Mouse (Mus musculus) gastrocnemius, postnatal 10 days (tissue): ENCODE measurements around the gene Cdk20. TPM values are rescaled to one million over a fixed set of nuclear protein-coding genes. Genes with fewer than 3 reads are reported as not detected.
"Not testable (repeated sequence)": the region's sequence is repeated elsewhere in the genome, so short reads cannot be mapped to it uniquely, and the experiment has no call there.

Experiments
- DNase-seq: peaks from one replicate; pipeline ENCODE4 v3.0.0; 2021; ENCODE audit warnings: mixed read lengths
- total RNA-seq, 2 experiments: library from RNA; stranded (reverse); gene quantifications; 2 replicates each; pipeline ENCODE4 v1.2.3; 2021

The Cdk20 gene
- total RNA-seq, 2 experiments from 2014 or later = 3.6 to 3.9 TPM

DNA sequence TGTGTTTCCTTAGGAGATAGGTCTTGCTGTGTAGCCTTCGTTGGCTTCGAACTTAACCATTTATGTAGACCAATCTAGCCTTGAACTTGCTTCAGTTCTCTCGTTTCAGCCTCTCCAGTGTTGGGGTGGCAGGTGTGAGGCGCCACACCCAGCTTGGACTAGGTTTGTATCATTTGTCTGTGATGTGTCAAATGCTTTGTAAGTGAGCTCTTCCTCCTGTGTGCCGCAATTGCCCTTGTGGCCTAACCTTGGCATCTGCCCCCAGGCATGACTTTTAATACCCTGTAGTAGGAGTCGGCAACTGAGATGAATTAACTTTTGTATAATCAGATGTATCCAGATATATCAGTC, 9.5 kb upstream of the Cdk20 start:
- no peak for DNase-seq

DNA sequence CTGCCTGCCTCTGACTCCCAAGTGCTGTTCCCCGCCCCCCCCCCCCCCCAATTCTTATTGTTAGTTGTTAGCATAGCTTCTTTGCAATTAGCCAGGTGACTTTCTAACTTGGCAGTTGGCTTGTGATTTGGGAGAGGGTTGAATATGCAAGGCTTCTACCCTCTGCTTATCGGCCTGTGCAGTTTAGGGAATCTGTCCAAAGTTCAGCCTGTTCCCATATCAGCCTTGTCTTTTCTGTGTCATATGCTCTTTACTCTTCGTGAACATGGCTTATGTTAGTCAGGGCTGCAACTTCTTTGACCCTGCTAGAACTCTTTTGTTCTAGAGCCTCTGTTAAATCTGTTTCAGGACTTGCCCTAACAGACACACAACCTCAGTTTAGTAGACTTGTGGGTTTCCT, 7.8 kb upstream of the Cdk20 start:
- DNase-seq = no peak

DNA sequence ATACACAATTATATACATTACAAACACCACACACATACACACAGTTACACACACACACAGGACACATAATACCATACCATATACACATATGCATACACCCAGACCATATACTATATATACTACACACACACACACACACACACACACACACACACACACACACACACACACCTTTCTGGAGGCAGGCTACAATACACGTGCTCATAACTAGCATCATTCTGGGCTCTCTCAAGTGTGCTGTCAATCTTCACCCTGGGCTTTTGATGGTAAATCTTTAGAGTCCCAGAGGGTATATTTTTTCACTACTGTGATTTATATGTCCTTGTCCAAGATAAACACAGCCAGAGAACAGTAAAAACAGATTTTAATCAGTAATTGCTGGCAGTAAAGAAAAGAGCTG, 6.8 kb upstream of the Cdk20 start:
- DNase-seq = no peak

DNA sequence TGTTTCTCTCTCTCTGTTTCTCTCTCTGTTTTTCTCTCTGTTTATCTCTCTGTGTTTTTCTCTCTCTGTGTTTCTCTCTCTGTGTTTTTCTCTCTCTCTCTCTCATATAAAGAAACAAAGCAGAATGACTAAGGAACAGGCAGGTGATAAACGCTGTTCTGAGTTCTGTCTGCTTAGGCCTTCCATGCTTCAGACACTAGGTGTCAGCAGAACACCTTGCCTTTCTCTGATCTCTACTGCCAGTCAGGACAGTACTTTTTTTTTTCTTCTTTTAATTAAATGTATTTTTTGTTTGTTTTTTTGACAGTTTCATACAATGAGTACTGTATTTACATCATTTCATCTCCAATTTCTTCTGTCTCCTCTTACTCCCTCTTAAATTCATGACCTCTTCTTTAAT, 2.8 kb upstream of the Cdk20 start:
- no peak for DNase-seq

DNA sequence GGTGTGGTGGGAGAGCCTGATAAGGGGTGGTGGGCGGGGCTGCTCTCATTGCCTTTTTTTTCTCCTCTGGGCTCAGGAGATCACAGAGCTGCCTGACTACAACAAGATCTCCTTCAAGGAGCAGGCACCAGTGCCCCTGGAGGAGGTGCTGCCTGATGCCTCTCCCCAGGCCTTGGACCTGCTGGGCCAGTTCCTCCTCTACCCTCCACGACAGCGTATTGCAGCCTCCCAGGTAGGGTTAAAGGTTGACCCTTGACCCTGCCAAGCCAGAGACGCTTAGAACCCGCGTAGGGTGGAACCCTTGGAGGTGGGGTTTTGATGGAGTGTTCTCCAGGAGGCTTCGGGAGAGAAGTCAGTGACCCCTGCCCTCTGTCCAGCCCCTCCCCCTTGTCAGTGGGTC, 5.7 kb downstream of the Cdk20 start:
- DNase-seq = no peak

DNA sequence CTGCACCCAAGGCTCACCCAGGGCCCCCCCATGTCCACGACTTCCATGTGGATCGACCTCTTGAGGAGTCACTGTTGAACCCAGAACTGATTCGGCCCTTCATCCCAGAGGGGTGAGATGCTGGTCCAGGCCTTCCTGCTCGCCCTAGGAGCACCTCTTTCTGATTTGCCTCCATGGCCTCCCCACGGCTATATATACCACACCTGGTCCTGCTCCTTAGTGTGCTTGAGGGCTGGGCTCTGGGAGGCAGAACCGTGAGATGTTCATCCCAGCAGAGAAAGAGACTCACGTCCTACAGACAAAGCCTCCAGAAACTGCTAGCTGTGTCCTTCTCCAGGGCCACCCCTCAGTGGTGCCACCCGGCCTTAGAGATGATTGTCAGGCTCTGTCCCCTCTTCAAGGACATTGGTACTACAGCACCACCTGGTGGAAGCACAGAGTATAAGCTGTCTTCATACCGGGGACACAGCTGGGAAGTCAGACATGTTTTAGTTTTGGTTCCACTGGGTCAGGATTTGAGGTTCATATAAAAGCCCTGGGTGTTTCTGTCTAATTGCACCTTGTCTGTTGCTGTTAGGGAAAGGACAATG, 6.8 kb downstream of the Cdk20 start:
- DNase-seq = peak; percentile 69

DNA sequence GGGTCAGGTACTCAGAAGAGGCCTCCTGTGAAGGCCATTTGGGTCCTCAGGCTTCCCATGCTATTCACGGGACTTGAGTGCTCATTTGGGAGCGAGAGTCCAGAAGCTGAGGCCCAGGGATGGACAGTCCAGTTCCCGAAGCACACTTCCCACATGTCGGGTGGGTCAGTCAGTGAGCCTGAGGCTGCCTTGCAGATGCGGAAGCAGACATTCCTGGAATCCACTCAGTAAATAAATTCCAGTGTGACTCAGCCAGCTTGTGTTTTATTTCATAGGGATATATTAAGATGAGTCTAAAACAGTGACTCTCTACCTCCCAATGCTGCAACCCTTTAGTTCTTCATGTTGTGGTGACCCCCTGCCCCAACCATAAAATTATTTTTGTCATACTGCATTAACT, 7.4 kb downstream of the Cdk20 start:
- DNase-seq = no peak

DNA sequence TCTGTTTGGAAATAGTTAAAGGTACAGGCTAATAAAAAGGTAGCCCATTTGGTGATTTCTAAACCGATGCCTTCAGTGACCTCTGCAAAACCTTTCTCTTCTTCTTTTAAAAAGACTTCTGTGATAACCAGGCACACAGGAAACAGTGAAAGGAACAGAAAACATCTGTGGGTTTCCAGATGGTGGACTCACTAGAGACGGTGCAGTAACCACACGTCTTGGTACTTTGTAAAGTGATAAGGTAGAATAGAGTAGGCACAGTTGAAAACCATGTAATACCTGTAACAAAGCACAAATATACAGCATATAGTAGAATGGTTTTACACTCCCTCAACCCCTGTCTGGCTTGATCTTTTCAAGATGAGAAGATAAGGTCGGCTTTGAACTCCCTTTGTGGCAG, 8.5 kb downstream of the Cdk20 start:
- DNase-seq = no peak

DNA sequence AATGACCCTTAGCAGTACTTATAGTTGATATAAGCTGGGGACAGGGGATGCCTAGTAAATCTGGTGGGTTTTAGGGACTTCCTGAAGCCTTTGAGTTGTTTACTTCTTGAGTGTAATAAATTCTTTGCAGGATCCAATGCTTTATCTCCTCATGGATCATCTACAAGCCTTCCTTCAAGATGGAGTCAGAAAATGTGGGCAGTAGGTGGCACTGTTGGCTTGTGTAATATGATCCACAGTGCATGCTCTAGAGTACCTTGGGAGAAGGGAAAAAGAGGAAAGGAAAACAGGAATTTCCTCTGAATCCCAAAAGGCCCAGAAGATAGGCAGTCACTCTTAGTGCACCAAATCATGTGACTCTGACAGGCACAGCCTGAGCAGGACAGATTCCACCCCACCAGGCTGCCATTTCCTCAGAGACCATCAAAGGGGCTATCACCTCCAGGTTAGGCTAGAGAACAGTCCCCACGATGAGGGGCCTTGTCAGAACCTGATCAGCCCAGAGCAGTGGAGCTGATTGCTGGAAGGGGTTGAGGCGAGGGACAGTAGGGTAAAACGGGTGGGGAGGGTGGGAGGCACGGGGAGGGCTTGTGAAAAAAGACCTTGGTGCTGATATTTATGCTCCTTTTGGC, 11.3 kb downstream of the Cdk20 start:
- DNase-seq = no peak

DNA sequence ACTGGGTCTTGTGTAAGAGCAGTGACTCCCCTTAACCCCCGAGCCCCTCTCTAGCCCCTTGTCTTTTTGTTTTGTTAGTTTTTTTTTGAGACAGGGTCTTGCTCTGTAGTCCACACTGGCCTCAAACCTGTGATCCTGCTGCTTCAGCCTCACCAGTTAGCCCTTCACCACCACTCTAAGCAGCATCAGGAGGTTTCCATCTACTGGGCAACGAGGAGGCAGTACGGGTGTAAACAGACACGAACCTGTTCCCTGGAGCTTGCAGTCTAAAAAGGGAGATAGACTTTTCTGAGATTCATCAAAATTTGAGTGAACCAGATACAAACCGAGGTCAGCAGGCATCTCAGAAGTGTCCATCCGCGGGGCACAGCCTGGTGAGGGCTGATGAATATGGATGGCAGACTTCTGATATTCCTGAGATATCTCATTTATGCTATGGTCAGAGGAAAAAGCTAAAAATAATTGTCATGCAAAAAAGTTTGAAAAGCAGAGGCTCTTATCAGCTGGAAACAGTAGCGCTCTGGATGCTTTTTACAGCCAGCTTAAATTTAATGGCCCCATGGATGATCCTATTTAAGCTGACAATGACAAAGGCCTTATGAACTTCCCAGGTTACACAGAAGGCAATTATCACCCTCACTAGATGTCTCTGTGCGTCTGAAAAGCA, 13.3 kb downstream of the Cdk20 start:
- DNase-seq = no peak

DNA sequence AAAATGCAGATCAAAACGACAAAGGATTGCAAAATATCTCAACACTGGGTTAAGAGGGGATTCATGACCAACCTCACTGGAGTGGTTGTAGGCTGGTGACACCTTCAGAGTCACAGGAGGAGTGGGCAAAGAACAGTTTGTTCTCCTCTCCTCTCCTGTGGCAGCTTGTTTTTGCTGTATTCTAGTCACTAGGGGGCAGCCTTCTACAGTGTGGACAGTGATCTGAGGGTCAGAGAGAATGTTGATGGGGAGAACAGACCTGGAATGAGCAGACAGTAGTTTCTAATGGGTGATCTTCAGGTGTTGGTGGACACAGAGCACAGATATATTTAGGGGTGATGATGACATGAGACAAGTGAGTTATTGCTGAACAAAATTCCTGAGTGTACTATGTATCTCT, 15.8 kb downstream of the Cdk20 start:
- no peak for DNase-seq

DNA sequence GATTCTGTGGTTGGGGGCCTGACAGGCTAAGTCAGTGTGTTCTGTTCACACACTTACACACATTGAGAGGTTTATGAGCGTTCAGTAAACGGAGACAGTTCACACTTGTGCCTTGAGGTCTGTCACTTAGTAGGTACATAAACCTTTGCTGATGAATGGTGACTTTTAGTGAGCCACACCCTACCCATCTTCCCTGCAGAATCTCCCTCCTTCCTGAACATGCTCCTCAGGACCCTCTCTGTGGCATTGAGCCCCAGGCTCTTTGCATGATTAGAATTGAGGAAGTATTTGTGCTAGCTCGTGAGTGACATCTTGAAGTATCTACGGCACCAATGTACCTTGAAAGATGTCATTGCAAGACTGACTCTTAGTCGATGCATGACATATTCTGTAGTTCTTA, 16.6 kb downstream of the Cdk20 start:
- DNase-seq = no peak

DNA sequence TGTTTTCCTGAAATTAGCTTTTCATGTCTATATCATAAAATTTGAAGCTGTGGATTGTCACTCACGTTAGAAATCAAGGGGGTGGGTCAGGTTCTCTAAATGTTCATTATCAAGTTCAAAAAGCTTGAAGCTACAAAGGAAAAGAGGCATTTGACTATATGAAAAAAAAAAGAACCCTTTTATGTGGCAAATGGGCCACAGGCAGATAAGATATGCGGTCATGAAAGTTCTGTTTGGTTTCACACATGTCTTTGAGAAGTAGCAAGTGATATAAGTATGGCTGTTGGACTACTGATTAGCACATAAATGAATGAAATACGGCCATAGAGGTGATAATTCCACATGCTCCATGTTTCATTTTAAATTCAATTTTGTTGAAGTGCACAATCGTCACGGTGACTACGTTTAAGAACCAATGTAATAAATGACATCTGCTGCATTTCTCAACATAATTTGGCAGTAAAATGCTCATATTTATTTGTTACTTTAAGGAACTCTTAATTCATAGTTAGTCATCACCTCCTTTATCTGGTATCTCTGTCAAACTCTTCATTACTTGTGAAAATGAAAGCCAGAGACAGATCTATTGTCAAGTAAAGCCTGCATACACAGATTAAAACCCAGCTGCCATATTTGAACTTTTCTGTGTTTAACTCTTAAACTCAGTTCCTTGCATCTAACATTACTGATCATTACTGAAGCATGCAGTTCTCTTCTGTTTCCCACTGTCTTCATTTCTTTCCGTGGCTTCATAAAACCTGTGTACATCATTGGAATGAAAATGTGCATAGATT, 18.1 kb downstream of the Cdk20 start:
- no peak for DNase-seq

DNA sequence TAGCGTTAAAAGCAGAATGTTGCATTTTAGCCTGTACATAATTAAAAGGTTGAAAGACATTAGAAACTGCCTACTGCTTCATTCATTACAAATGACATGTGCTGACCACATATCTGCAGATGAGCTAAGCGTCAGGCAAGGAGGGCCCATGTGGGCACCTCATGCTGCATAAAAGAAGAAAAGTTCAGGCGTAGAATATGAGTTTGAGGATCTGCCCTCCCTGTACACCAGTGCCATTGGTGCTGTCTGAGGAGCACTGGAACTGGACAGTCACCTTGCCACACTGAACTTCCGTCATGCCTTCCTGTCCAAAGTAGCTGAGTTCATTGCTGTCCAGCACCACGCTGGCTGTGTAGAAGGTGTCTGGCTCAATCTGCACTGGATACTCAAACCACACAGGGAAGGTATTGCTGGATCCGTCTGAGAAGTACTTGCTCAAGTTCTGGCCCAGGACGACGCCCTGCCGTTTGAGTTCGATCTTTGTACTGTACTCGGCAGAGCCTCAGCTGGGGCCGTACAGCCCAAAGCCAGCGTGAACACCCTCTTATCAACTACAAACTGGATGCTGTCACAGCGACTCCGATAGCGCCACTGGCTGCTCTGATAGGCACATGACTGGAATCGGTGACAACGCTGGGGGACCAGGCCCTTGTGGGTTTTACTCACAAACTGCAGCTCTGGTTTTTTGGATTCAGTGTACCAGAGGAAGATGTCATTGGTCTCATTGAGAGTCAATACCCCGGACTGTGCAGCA, 25.3 kb downstream of the Cdk20 start:
- not testable (repeated sequence) for DNase-seq

DNA sequence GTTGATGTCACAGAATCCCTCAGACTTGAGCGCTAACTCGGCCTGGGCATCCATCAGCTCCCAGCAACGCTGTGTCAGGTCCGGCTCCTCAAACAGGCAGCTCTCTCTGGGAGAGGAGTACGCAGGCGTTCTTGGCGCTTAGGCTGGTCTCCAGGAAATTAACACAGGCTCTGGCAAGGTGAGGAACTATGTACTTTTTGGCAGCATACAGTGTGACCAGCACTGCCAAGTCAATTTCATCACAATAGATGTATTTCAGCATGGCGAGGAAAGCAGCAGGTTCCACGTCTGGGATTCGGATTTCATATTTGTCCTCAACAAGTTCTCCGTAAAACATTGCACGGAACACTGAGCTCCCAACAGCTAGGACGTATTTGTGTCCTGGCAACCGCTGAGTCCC, 26.1 kb downstream of the Cdk20 start:
- DNase-seq = no peak

DNA sequence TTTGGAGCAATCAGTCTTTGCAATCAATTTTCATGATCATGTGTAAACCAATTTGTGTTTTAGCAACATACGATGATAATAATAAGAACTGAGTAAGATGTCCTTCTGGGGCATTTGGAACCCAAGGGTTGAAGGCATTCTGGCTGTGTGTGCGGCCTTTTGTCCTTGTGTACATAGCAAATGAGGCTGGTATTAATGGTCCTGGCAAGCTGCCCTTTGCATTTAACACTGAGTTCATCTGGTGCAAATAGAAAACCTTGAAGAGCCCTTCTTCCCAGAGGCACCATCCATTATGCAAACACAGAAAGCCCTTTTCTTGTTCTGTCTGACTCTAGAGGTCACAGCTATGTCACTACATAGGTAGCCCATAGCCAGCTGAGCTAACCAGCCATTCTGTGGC, 30.5 kb downstream of the Cdk20 start:
- DNase-seq = no peak

DNA sequence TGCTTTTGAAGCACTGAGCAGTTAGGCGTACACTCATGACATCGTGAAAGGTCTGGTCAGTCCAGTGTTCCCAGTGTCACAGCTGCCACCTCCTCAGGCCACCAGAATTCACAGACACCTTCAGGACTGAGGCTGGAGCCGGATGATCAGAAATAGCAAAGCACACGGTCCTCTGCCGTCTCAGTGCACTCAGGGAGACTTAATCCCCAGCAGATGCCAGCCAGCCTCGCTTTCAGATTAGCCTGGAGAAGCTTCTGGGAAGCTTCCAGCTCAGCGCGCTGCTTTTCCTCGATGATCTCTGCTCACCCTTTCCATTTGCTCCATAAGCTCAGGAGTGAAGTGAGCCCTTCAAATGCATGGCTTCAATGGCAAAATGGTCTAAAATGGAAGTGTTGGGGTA, 33.1 kb downstream of the Cdk20 start:
- DNase-seq = no peak

DNA sequence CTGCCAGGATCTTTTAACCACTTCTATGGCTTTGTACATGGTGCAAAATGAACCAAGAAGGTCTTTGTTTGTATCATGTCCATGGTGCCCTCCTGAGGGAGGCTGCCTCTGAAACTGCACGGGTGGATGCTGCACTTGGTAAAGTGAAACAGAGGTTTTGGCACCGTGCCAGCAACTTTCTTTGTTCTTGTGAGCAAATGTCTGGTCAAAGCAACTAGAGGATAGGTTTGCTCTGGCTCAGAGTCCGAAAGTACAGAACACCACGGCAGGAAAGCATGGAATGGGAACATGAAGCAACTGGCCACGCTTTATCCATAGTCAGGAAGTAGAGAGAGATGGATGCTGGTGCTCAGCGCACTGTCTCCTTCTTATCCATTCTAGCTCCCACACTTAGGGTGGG, 35.8 kb downstream of the Cdk20 start:
- DNase-seq = peak; percentile 41

DNA sequence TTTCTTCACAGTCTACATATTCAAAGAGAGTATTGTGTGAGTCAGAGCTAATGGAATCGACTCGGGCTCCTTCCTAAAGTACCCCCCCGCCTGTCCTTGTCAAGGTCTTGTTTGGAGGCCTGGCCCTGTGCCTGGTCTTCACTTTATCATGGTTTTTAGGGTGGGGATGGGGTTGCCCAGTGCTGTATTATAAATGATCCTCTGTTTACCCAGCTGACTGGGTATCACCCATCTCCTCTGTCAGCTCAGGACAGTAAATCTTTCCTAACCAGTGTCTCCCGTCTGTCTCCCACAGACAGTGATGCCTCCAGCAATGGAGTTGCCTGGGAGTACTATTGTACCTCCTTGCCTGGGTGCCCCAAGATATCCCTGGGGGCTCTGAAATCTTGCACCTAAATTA, 45.9 kb downstream of the Cdk20 start:
- DNase-seq = no peak

DNA sequence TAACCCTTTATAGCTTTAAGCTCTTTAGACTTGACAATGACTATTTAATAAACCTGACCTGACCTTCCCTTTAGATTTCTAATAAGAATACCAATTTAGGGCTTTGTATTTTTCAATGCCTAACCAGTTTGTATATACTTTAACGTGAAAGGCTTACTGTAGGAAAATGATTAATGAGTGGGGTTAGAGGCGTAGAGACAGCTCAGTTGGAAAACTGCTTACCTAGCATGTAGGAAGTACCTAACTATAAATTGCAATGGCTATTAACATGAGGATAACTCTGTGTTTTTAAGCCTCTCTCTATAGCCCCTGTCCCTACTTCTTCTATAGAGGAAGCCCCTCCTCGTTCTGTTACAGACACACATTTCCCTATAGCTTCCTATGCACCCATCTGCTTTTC, 47.8 kb downstream of the Cdk20 start:
- DNase-seq = no peak

DNA sequence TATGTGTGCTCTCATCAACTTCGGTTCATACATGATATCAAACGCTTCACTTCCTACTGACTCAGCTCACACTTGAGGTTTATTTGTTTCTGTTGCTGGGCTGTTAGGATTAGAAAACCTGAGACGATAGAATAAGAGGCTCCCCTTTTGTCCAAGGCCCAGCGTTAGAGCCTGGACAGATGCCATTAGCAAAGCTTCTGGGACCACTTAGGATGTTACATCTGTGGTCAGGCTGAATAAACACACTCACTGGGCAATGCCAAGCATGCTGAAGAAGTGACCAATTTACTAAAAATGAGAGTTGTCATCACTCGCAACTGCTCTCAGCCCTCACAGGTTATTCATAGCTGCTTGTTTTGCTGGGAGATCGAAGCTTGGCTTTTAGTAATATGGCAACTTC, 57.8 kb downstream of the Cdk20 start:
- DNase-seq = no peak
